Mouse (Mus musculus): Measurements from ENCODE around the gene Mcemp1.

DNA sequence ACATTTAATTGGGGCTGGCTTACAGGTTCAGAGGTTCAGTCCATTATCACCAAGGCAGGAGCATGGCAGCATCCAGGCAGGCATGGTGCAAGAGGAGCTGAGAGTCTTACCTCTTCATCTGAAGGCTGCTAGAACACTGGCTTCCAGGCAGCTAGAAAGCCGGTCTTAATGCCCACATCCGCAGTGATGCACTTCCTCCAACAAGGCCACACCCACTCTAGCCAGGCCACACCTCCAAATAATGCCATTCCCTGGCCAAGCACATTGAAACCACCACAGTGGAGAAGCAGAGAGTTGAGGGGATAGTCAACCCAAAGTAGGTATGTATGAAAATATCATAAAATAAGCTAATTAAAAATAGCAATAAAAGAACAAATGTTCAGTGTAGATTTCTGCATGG lies 4.8 kb downstream of the Mcemp1 start:
- no peak for TF ChIP-seq CTCF (IDR thresholded peaks at IDR 0.05; ENCODE audit: low read depth)
- no peak for TF ChIP-seq EP300 (IDR thresholded peaks at IDR 0.05; ENCODE audit: low read depth)
